Mouse (Mus musculus) liver, postnatal 0 days (tissue): Measurements from ENCODE around the gene Casq1. TPM values are rescaled to one million over a fixed set of nuclear protein-coding genes. Genes with fewer than 3 reads are reported as not detected.

Experiments
- ATAC-seq: fragments of 200-750 bp; cut with Nextera tagmentation; 2 replicates; pipeline ENCODE4 v1.8.0; 2017; ENCODE audit warnings: mild to moderate bottlenecking, moderate library complexity
- DNase-seq: peaks from one replicate; pipeline ENCODE4 v3.0.0-alpha.2; 2016
- H3K27ac ChIP-seq: fragments of 300-500 bp; sonication (generic); 2 replicates; pipeline ENCODE4 v1.5.1; 2014; ENCODE audit warnings: antibody characterized with exemption, moderate library complexity, mild to moderate bottlenecking, low read depth
- H3K27me3 ChIP-seq: fragments of 300-500 bp; sonication (generic); 2 replicates; pipeline ENCODE4 v1.6.1; 2014; ENCODE audit warnings: low read length, control low read depth, mixed read lengths; ENCODE audit not compliant: insufficient read depth
- H3K36me3 ChIP-seq: fragments of 300-500 bp; sonication (generic); replicated peaks from 2 replicates; pipeline ENCODE4 v1.6.1; 2014; ENCODE audit warnings: mild to moderate bottlenecking, control low read depth, low read length, moderate library complexity, mixed read lengths; ENCODE audit not compliant: insufficient read depth
- H3K4me1 ChIP-seq: fragments of 300-500 bp; sonication (generic); 2 replicates; pipeline ENCODE4 v1.6.1; 2014; ENCODE audit warnings: antibody characterized with exemption, mild to moderate bottlenecking, control low read depth; ENCODE audit not compliant: insufficient read depth
- H3K4me2 ChIP-seq: fragments of 300-500 bp; sonication (generic); 2 replicates; pipeline ENCODE4 v1.6.1; 2014; ENCODE audit warnings: low read depth, mild to moderate bottlenecking, low read length, moderate library complexity, mixed read lengths
- H3K4me3 ChIP-seq: fragments of 300-500 bp; sonication (generic); 2 replicates; pipeline ENCODE4 v1.5.1; 2014; ENCODE audit warnings: low read depth, low read length
- H3K9ac ChIP-seq: fragments of 300-500 bp; sonication (generic); replicated peaks from 2 replicates; pipeline ENCODE4 v1.6.1; 2014; ENCODE audit warnings: mild to moderate bottlenecking, moderate library complexity
- H3K9me3 ChIP-seq: fragments of 300-500 bp; sonication (generic); 2 replicates; pipeline ENCODE4 v1.6.1; 2016; ENCODE audit warnings: mild to moderate bottlenecking, control low read depth, low read length, mixed read lengths
- CTCF ChIP-seq: sonication (generic); IDR thresholded peaks from 2 replicates; pipeline ENCODE4 v1.5.1; 2016; ENCODE audit warnings: antibody characterized with exemption, low read depth
- EP300 ChIP-seq: IDR thresholded peaks from 2 replicates; pipeline ENCODE4 v1.6.1; 2016; ENCODE audit warnings: antibody characterized with exemption, low read depth, mild to moderate bottlenecking
- WGBS: fragments of 180-500 bp; shearing (Covaris S2); extraction: QIAGEN DNeasy Blood & Tissue Kit; methylation state at CpG from one replicate; pipeline ENCODE4 v1.1.7; 2014; ENCODE audit not compliant: insufficient replicate concordance; 5-methylcytosine and 5-hydroxymethylcytosine counted together
- polyA plus RNA-seq: library from polyadenylated mRNA; unstranded; fragments of >200 nt; fragmentation: Nextera tagmentation; extraction: Ambion mirVana; gene quantifications from 2 replicates; pipeline ENCODE4 v1.2.1, GENCODE M21; 2015

The Casq1 gene
- polyA plus RNA-seq, 1 experiment from 2014 or later: 0.61 TPM

DNA sequence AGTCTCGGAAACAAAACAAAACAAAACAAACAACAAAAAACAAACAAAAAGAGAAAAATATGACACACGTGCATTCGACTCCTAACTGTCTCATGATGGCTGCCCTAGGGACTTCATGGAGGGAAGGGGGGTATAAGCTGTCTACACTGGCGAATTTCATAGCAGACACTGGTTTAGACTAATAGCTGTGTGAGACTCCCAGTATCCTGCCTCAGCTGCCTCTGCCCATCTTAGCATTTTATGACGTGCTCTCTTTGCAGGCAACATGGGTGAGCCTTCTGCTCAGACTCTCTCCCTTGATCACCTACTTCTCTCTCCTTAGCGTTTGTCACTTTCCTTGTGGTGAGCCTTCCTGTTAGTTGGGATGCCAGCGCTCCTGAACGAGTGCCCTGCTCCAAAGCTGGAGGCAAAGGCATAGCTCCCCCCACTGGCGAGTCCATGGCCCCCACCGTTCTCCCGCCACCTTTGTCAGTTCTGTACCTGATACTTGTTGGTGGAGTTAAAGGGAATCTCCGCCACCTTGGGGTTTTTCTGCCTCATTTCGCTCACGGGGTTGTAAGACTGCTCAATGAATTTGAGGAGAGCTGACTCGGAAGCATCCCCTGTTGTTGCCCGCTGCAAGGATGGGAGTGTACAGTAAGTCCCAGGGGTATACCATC, 24.0 kb upstream of the Casq1 start:
- no peaks in the 10 kb centered on the region for H3K9me3 ChIP-seq
- no peak overlapping the region for H3K4me2 ChIP-seq
- no peaks in the 10 kb centered on the region for H3K36me3 ChIP-seq
- DNase-seq (no peak), ATAC-seq (no peak)
- no peaks in the 10 kb centered on the region for H3K4me1 ChIP-seq
- H3K27me3 ChIP-seq: peaks cover 16% of the 10 kb centered on the region; the same call in 1 of the 2 replicates
- WGBS: 31% methylated on average over 16 of the region's 16 CpGs
- TF ChIP-seq EP300: no peak
- peak; percentile 39; the same call in 1 of the 2 replicates for TF ChIP-seq CTCF
- no peak overlapping the region for H3K27ac ChIP-seq
- H3K9ac ChIP-seq: no peak overlapping the region
- H3K4me3 ChIP-seq: no peak overlapping the region

DNA sequence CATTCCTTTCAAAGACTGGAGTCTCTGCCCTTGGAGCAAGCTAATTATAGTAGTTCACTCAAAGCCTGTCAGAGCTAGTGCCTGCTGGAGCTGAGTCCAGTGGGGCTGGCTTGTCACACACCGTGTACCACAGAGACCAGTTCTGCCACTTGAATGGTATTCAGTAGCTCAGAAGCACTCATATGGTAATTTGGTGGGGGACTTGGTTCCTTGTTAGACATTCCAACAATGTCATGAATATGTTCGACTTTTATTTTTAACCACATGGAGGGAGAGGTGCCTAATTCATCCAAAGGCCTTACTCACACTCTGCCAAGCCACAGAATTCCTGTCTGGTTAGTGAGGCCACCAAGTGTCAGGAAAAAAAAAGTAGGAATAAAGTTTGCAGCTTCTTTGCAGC, 22.7 kb upstream of the Casq1 start:
- Histone ChIP-seq H3K36me3 (no peaks in the 10 kb centered on the region), H3K4me3 (no peak overlapping the region), H3K27ac (no peak overlapping the region), H3K4me2 (no peak overlapping the region), H3K27me3 (peaks cover 16% of the 10 kb centered on the region; the same call in 1 of the 2 replicates), H3K9ac (no peak overlapping the region), H3K9me3 (no peaks in the 10 kb centered on the region), H3K4me1 (no peaks in the 10 kb centered on the region)
- ATAC-seq: no peak
- 59% methylated on average over 2 of the region's 2 CpGs for WGBS
- no peak for DNase-seq
- TF ChIP-seq CTCF: no peak
- TF ChIP-seq EP300: no peak

DNA sequence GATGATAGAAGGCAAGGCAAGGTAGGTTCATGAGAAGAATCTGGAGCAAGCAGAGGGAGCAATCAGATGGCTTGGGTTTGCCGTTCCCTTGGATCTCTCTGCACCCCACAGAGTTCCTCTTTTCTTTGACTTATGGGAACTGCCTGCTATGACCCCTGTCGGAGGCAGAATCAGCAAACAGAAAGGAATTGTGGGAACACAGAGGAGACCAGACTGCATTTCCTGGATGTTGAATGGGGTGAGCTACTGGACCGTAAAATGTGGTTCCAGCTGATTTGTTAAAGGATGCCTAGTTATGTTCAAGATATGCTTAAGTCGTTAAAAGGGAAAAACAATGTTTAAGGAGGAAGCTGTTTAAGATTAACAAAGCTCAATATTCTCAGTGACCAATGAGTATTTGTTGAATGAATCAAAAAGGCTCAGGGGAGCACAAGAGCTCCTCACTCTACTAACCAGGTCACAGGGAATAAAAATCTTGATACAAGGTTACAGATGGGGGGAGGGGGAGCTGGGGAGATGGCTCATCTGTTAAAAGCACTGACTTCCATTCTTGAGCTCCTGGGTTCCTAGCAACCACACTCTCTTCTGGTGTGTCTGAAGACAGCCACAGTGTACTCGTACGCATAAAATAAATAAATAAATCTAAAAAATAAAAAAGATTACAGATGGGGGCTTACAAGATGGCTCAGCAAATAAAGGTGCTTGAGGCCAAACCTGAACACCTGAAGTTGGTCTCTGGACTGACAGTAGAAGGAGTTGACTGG, 21.5 kb upstream of the Casq1 start:
- H3K4me3 ChIP-seq: no peak overlapping the region

DNA sequence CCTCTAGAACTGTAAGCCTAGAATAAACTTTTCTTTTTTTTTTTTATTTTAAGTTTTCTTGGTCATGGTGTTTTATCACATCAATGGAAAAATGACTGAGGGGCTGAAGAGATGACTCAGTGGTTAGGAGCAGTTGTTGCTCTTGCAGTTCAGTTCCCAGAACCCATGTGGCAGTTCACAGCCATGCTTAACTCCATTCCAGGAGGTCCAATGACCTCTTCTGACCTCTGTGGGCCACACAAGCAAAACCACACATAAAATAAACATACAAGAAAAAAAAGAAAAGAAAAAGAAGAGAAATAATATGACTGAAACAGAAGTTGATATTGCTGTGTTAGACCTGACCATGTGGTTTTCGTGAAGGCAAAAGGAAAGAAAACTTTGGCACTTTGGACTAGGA, 9.5 kb upstream of the Casq1 start:
- H3K4me2 ChIP-seq: no peak overlapping the region
- no peaks in the 10 kb centered on the region for H3K9me3 ChIP-seq
- 63% methylated on average over 1 of the region's 1 CpGs for WGBS
- no peaks in the 10 kb centered on the region for H3K27me3 ChIP-seq
- ATAC-seq (no peak), DNase-seq (no peak)
- no peak overlapping the region for H3K27ac ChIP-seq
- TF ChIP-seq EP300 (no peak), CTCF (no peak)
- no peak overlapping the region for H3K4me3 ChIP-seq
- no peaks in the 10 kb centered on the region for H3K36me3 ChIP-seq
- no peak overlapping the region for H3K9ac ChIP-seq
- no peaks in the 10 kb centered on the region for H3K4me1 ChIP-seq

More for the DNA sequence above, 21.5 kb upstream of the Casq1 start:
- Histone ChIP-seq H3K4me2 (no peak overlapping the region), H3K4me1 (no peaks in the 10 kb centered on the region), H3K36me3 (no peaks in the 10 kb centered on the region), H3K9me3 (no peaks in the 10 kb centered on the region), H3K27me3 (peaks cover 16% of the 10 kb centered on the region; the same call in 1 of the 2 replicates), H3K9ac (no peak overlapping the region), H3K27ac (no peak overlapping the region)
- no peak for DNase-seq
- TF ChIP-seq CTCF: no peak
- no peak for TF ChIP-seq EP300
- ATAC-seq: no peak
- WGBS: 38% methylated on average over 6 of the region's 6 CpGs

DNA sequence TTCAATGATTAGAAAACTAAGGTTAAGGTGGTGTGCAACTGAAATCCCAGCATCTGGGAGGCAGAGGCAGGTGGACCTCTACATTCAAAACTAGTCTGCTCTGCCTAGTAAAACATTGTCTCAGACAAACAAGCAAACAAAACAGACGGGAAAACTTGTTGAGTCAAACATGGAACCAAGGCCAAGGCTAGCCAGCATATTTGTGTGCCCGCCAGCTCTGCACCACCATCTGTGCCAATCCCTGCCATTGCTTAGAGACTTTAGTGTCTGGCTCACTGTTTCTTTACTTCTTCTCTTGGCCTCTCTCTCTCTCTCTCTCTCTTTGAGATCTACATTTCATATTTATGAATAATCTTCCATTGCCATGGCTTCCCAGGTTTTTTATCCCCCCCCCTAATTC, 8.5 kb upstream of the Casq1 start:
- ATAC-seq (no peak), DNase-seq (no peak)
- no peaks in the 10 kb centered on the region for H3K27me3 ChIP-seq
- H3K4me3 ChIP-seq: no peak overlapping the region
- H3K9ac ChIP-seq: no peak overlapping the region
- H3K9me3 ChIP-seq: no peaks in the 10 kb centered on the region
- H3K27ac ChIP-seq: no peak overlapping the region
- H3K36me3 ChIP-seq: no peaks in the 10 kb centered on the region
- no peak overlapping the region for H3K4me2 ChIP-seq
- no peaks in the 10 kb centered on the region for H3K4me1 ChIP-seq
- TF ChIP-seq EP300 (no peak), CTCF (no peak)
- 68% methylated on average over 2 of the region's 2 CpGs for WGBS

DNA sequence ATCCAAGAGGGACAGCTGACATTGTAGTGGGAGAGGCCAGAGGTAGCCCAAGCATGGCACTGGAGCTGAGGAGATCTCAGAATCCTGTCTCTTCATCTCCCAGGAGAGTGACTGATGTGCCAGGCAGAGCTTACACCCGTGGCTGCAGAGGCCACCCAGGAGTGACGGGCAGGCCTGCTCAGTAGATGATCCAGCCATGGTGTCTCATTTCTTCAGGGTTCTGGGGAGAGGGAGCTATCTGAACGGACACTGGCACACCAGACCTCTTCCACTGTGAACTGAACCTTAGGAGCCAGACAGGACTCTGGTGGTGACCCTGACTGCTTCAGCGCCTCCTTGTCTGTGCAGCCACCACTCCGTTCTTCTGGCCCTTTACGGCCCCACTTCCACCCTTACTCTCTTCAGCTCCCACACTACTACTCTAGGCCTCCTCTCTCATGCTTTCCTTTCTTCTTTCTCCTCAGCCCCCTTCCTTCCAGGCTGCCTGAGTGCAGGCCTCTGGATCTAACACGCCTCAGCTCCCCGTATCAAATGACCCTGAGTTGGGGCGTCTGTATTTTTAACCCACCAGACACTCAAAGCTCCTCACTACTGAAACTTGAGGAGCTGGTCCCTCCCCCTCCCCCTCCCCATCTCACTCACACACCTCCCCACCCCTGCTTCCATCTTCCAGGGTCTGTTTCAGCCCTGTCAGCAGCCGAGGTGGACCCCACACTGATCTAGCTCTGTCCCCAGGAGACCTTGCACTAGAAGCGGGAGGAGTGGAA, 1.8 kb upstream of the Casq1 start:
- H3K4me2 ChIP-seq: no peak overlapping the region
- H3K9ac ChIP-seq: no peak overlapping the region
- peaks cover 4% of the 10 kb centered on the region for H3K4me1 ChIP-seq
- no peak overlapping the region for H3K4me3 ChIP-seq
- H3K27me3 ChIP-seq: no peaks in the 10 kb centered on the region
- no peak for TF ChIP-seq EP300
- TF ChIP-seq CTCF: no peak
- H3K9me3 ChIP-seq: no peaks in the 10 kb centered on the region
- no peaks in the 10 kb centered on the region for H3K36me3 ChIP-seq
- ATAC-seq: no peak
- no peak overlapping the region for H3K27ac ChIP-seq
- WGBS: 72% methylated on average over 11 of the region's 11 CpGs
- no peak for DNase-seq
